Mouse (Mus musculus): ENCODE data around the gene Ptges2. TPM values are rescaled to one million over a fixed set of nuclear protein-coding genes. Genes with fewer than 3 reads are reported as not detected.
A peak's percentile ranks its signal among the peaks of the same experiment; 100 is the strongest.
"Not testable (repeated sequence)": the region's sequence is repeated elsewhere in the genome, so short reads cannot be mapped to it uniquely, and the experiment has no call there.

The Ptges2 gene
- total RNA-seq (2022), result 10 to 100 TPM; 42.2 to 52.5 (median 51.1) TPM

GRCm38 (mm10) chr2:32395484-32395945 is at the start of gene Ptges2:
TSS of gene Ptges2 (plus strand) at chr2:32395896.
- peak; percentile 88 for DNase-seq

- DNase-seq, result no peak
Measured at GRCm38 (mm10) chr2:32347019-32347418, 48.7 kb upstream of the Ptges2 start.

GRCm38 (mm10) chr2:32348311-32348710 is 47.4 kb upstream of the Ptges2 start:
- no peak for DNase-seq

- DNase-seq, result no peak
Measured at GRCm38 (mm10) chr2:32349625-32350255, 46.0 kb upstream of the Ptges2 start.

- DNase-seq, result no peak
Measured at GRCm38 (mm10) chr2:32350471-32351051, 45.1 kb upstream of the Ptges2 start.

- no peak for DNase-seq
Measured at GRCm38 (mm10) chr2:32351471-32351961, 44.2 kb upstream of the Ptges2 start.

GRCm38 (mm10) chr2:32352151-32353006 is 43.3 kb upstream of the Ptges2 start, which contains the start of gene Ciz1:
TSS of gene Ciz1 (plus strand) at chr2:32352327.
- no peak for DNase-seq

GRCm38 (mm10) chr2:32353007-32353542 is 42.6 kb upstream of the Ptges2 start, which contains the start of gene Dnm1:
TSS of gene Dnm1 (minus strand) at chr2:32353338.
- peak; percentile 71 for DNase-seq

GRCm38 (mm10) chr2:32353836-32354235 is 41.9 kb upstream of the Ptges2 start:
- no peak for DNase-seq

GRCm38 (mm10) chr2:32354336-32354895 is 41.3 kb upstream of the Ptges2 start:
- no peak for DNase-seq

- no peak for DNase-seq
Measured at GRCm38 (mm10) chr2:32356216-32356615, 39.5 kb upstream of the Ptges2 start.

GRCm38 (mm10) chr2:32357710-32358109 is 38.0 kb upstream of the Ptges2 start:
- no peak for DNase-seq

- DNase-seq, result no peak
Measured at GRCm38 (mm10) chr2:32358381-32358780, 37.3 kb upstream of the Ptges2 start.

- peak; percentile 82 for DNase-seq
Measured at GRCm38 (mm10) chr2:32360741-32361140, 35.0 kb upstream of the Ptges2 start.

- peak; percentile 69 for DNase-seq
Measured at GRCm38 (mm10) chr2:32361437-32361836, 34.3 kb upstream of the Ptges2 start.

GRCm38 (mm10) chr2:32362274-32362673 is 33.4 kb upstream of the Ptges2 start:
- DNase-seq, result not testable (repeated sequence)

GRCm38 (mm10) chr2:32362817-32363340 is 32.8 kb upstream of the Ptges2 start:
- DNase-seq, result peak; percentile 90

GRCm38 (mm10) chr2:32363376-32364106 is 32.2 kb upstream of the Ptges2 start:
- DNase-seq, result no peak

GRCm38 (mm10) chr2:32364121-32364520 is 31.6 kb upstream of the Ptges2 start:
- no peak for DNase-seq

- DNase-seq, result no peak
Measured at GRCm38 (mm10) chr2:32367315-32367714, 28.4 kb upstream of the Ptges2 start.

GRCm38 (mm10) chr2:32374191-32374590 is 21.5 kb upstream of the Ptges2 start:
- DNase-seq, result no peak
